Mouse (Mus musculus): ENCODE measurements at regions not wholly inside any gene's neighbourhood (a gene's known extent, or its start where the extent isn't known, plus 50 kb on each side); places are given as distances from the start of the nearest gene placed in this dataset.

DNA sequence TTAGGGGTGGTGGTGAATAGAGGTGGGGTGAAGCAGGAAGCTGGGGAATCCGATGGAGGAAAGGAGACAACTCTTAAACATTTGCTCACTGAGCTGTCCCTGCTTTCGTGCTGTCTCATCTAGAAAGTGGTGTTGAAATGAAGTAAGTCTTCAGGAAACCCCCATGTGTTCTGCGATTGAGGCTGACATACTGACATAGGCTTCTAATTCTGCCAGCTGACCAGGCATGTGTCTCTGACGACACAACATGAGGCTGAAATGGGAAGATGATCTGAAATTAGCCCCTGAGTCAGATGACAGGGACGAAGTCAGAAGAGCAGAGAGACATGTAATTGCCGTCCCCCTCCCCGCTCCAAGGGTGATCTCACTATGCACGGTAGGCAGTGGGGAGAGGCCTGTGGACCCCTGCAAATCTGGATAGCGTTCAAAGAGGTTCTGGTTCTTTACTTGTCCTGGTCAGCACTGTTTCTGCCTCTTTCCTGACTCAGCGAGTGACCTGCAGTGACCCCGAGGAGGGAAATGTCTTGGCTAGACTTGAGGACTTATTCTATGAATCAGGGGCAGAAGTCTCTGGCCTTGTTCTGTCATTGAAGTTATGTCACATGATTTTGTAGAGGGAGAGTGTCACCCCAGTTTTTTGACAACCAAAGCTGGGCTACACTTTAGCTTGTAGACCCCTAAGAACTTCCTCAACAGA, 117.0 kb upstream of the Id2 start:
- in situ Hi-C loops (cut with MboI; ENCODE audit: low sequenced_read_pairs) = no loop called here

DNA sequence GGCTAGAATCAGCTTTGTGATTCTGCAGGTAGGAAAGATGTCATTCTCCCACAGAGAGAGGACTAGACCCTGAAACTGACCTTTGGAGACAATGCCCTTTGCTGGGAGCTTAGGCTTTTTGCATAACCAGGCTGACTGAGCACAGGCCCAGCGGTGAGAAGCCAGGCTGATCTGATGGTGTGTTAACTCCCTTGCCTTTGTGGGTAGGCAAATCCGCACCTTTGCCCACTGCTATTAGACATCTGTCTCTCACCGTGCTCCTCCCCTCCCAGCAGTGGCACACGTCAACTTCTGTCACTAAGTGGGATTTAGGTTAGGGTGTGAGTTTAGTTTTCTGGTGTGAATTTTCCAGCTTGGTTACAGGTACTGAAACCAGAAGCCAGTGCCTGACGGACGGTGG, 114.4 kb upstream of the Id2 start:
- in situ Hi-C loops (cut with MboI; ENCODE audit: low sequenced_read_pairs) = no loop called here

DNA sequence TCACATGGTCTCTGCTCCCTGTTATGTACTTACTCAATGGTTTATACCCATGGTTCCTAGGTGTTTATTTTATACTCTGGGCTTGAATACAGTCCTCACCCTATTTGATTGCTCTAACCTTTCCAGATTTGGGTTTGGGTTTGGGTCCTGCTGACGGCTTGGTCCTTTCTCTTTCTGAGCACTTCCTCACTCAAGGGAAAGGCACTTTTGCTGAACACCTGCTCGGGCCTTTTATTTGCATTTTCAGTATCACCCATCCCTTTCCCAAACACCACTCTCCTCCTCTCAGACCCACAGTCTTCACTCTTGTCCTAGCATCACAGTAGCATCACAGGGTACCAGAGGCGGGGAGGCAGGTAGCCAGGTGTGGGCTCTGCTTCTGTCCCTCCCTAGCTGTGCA, 113.7 kb upstream of the Id2 start:
- in situ Hi-C loops (cut with MboI; ENCODE audit: low sequenced_read_pairs) = no loop called here

DNA sequence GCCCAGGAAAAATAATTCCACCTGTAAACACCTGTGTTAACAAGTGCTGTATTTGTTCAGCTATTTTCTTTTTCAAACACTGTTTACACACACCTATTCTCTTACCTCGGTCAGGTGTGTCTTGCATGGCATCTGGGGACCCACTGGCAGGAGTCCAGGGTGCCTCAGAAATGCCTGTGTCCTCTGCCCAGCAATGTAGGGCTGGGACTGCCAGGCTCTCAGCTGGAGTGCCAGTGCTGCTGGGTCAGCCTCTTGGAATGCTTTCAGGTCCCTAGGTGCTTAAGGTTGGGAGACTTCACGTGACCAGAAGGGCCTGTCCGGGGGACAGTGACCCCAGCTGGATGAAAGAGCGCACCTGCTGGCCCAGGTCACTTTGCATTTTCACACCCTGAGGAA, 112.4 kb upstream of the Id2 start:
- in situ Hi-C loops (cut with MboI; ENCODE audit: low sequenced_read_pairs) = no loop called here

DNA sequence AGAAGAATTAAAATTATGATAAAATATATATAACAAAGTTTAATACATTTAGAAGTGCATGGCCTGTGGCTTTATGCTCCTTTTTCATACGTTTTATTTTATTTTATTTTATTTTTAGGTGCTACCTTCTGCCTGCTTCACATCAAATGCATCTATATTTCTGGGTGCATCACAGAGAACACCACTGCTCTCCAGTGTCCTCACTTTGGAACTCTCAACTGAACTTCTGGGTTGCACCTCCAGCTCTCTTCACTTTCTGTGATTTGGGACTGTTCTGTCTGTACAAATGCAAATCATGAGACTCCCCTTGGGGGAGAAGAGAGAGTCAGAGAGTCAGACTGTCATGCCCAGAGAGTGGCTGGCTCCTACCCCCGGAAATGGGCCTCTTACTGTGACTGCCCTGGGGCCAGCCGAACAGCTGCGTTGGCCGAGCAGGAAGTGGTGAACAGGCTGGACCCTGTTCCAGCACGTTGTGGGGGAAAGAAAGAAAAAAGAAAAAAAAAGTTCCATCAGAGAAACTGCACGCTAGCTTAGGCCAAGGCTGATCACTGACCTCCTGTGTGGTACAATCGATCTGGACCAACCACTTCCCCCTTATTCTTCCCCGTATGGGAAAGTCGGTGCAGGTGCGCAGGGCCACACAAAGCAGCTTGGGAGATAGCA, 111.9 kb upstream of the Id2 start:
- in situ Hi-C loops (cut with MboI; ENCODE audit: low sequenced_read_pairs) = no loop called here

DNA sequence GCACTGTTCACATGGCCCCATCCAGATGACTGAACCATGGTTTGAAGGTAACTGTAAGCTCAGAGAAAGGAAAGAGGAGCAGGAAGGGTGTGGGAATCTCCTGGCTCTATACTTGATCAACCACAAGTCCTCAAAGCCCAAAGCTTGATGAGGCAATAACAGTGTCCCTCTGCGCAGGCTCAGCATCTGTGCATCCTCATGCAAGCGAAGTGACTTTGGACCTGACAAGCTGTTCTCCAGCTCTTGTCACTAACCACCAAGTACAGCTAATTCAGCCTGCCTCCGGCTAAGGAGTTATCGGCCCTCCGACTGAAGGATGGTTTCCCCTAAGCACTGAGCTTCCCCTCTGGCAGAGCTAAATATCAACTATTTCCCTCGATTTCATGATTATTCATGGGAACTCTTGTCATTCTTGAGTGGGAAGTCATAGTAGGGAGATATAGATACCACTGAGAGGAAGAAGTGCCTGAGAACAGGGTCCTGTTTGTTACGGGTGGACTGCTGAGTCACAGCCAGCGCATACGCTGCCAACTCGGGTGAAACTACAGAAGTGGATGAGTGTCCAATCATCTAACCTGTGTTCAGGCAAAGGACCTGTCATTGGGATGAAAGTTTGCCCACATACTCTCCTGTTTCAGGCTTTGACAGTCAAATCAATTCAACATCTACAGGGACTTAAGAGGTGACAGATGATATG, 106.6 kb upstream of the Id2 start:
- in situ Hi-C loops (cut with MboI; ENCODE audit: low sequenced_read_pairs) = no loop called here

DNA sequence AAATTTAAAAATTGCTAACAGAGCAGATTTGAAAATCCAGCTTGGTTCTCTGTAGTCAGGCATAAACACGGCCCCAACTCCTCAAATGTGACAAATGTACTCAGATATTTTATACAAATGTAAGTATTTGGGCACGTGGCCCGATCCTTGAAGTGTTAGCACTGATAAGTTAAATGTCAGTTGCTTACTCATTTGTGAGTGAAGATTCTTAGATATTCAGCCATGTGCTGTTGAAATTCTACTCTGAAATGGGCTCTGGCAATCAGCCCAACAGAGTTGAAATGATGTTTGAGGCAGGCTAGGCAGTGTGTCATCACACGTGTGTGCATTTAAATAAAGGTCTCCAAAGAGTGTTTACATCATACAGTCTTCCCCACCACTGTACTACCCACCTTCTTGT, 103.2 kb upstream of the Id2 start:
- in situ Hi-C loops (cut with MboI; ENCODE audit: low sequenced_read_pairs) = no loop called here

DNA sequence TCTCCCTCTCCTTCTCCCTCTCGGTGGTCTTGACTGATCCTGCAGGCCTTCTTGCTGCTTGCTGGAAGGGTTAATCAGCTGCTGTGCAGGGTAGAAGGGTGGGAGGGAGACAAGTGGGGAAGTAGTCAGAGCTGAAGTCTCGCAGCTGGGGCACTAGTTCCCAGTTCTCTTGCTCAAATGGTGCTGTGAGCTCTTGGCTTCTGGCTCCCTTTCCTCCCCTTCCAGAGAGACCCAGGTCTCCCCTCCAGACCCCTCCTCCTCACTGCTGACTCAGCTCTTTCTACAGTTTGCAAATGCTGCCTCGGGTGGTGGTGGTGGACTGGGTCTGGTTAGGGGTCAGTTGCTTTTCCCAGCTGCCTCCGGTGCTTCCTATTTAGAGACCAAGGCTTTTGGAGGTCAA, 100.8 kb upstream of the Id2 start:
- in situ Hi-C loops (cut with MboI; ENCODE audit: low sequenced_read_pairs) = no loop called here

DNA sequence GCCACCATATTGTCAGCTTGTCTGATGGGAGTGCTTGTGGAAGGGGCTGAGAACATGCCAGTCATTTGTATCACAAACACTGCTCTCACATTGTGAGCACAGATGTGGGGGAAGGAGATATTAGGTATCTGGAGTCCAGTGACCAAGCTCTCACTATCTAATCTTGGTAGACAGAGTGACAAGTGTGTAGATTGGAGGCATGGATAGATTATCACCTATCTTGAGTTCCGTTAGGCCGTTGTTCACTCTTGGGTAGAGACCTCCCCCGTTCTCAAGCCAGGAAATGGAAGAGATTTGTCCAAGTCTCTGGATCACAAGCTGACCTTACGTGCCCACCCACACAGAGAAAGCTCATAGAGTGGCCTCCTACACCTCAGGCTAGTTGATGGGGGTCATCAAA, 99.1 kb upstream of the Id2 start:
- in situ Hi-C loops (cut with MboI; ENCODE audit: low sequenced_read_pairs) = no loop called here

DNA sequence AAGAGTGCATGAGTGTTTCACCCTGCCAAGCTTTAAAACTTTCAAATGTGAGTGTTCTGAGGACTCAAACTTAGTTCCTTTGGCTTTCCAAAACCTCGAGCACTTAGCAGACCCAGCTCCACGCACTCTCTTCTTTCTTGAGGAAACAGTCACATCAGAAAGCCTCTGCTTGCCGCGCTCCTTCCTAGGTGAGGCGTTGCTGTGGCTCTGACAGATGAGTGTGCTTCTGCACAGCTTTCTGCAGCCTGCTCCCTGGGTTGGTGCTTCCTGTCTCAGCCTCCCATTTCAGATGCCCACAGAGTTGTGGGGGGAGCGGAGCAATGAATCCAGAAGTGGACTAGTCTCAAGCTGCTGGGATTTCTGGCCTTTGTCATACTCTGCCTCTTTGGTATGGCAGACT, 95.3 kb upstream of the Id2 start:
- in situ Hi-C loops (cut with MboI; ENCODE audit: low sequenced_read_pairs) = no loop called here

DNA sequence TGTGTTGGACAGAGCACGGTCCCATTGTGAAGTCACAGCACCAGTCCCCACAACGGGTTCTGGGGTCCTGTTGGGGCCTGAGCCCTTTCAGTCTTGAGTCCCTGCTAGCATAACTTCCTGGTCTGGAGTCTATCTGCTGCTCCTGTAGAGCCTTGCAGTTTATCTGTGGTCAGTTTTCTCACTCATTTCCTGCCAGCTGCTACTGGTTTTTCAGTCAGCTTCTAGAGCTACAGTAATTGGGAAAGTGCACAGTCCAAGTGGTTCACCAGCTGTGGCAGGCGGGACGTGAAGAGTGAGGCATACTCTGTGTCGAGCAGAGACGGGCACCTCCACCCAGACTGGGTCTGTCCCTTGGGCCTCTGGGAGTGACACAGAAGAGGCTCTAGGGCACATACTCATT, 93.4 kb upstream of the Id2 start:
- in situ Hi-C loops (cut with MboI; ENCODE audit: low sequenced_read_pairs) = no loop called here

DNA sequence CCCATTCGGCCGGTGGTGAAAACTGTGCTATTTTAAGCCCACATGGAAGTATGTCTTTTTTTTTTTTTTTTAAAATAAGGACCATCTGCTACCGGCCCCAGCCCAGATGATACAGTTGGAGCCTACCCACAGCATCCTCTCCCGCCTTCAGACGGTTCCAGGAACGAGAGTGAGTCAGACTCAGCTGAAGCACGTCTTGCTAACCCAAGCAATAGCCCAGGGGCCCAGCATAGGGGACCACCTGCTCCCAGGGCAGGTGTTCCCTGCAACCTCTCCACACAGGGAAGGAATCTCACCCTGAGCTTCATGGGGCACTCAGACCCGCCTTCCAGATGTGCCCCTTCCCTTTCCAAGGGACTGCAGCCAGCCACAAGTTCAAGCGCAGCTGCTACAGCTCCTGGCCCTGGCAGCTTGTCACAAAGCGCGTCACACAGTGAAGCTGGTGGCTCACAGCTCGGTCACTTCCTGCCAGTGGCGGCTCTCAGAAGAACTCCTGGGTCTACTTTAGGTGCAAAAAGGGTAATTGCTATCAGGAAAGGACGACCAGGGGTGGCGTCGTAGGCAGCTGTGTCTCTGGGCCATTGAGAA, 92.3 kb upstream of the Id2 start:
- in situ Hi-C loops (cut with MboI; ENCODE audit: low sequenced_read_pairs) = no loop called here

DNA sequence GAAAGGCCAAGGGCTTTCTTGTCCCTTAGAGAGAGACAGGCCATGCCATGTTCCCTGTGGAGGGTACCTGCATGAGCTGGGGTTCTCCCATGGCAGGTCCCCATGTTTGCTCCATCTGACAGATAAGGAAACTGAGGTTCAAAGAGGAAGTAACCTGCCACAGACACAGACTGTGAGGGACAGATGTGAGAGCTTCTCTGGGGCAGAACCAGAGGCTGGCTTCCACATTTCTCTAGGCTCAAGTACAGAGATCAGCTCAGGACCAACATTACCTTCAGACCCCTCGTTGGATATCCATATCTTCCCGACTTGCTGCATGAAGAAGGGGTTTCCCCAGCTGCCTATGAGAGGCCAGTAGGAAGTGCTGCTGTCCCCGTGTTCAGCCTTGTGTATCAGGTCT, 91.6 kb upstream of the Id2 start:
- in situ Hi-C loops (cut with MboI; ENCODE audit: low sequenced_read_pairs) = no loop called here

DNA sequence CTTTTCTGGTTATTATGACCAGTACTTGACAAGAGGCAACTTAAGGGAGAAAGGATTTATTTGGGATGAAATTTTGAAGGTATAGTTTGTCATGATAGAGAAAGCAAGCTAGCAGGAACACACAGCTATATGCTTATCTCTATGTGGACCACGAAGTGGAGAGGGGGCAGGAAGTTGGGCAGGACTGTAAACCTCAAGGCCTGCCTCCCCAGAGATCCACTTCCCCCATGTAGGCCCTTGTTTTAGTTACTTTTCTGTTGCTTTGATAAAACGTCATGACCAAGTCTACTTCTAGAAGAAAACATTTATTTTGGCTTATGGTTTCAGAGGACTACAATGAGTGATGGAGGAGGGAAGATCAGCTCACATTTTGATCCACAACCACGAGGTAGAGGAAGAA, 90.3 kb upstream of the Id2 start:
- in situ Hi-C loops (cut with MboI; ENCODE audit: low sequenced_read_pairs) = no loop called here

DNA sequence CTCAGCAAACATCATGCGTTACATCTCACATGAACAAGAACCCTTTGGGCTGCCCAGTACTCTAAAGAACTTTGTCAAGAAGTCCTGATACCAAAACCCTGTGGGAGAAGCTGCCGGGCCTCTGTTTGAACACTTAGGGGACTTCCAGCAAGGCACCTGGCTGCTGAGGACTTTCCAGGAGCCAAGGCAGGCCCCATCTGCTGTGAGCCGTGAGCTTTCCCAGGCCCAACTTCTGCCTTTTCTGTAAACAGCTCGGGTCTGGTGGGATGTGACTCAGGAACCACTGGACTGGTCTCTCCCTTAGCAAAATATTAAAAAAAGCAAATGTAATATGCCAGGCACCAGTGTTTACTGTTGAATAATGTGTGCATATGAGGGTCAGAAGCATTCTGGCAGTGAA, 85.7 kb upstream of the Id2 start:
- in situ Hi-C loops (cut with MboI; ENCODE audit: low sequenced_read_pairs) = no loop called here

DNA sequence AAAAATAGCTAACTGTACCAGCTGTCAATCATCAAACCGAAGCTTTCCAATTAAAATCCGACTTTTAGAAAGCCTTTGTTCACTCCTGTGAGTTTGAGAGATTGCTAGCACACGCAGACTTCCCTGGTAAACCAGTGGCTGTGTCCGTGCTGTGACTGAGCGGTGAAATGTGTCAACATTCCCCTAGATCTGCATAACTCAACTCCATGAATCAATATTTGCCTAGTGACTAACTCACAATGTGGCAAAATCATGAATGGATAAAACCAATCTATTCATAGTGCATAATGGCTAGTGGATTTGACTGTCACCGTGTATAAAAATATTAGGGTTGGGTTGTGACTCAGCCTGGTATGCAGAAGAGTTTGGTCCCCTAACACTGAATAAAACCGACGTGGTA, 84.4 kb upstream of the Id2 start:
- in situ Hi-C loops (cut with MboI; ENCODE audit: low sequenced_read_pairs) = no loop called here

DNA sequence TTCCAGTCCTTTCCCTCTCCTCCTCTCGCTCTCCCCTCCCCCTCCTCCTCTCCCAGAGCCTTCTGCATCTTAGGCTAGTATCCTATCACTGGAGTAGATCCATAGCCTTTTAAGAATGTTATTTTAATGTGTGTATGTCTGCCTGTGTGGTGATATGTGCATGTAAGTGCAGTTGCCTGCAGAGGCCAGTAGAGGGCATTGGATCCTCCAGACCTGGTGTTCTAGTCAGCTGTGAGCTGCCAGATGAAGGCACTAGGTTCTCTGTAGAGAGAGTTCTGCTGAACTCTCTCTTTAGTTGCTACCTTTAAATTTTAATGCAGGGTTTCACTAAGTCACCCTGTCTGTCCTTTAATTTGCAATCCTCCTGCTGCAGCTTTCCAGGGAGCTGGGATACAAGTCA, 83.9 kb upstream of the Id2 start:
- in situ Hi-C loops (cut with MboI; ENCODE audit: low sequenced_read_pairs) = no loop called here

DNA sequence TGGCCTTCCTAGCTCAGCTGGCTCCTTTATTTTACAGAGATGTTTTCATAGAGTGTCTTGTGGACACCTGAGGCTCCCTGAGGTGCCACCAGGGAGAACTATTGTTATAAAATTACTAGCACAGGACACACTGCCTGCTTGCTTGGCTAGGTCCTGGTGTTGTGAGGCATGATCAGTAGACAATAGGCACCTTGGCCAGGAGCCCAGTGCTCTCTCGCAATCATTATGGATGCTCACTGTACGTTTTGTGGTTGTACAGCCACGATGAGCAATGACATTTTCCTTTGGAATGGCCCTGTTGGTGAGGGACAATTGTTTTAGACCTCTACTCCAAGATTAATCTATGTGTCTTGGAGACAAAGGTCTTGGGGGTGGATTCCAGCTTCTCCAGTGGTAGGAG, 83.3 kb upstream of the Id2 start:
- in situ Hi-C loops (cut with MboI; ENCODE audit: low sequenced_read_pairs) = no loop called here

DNA sequence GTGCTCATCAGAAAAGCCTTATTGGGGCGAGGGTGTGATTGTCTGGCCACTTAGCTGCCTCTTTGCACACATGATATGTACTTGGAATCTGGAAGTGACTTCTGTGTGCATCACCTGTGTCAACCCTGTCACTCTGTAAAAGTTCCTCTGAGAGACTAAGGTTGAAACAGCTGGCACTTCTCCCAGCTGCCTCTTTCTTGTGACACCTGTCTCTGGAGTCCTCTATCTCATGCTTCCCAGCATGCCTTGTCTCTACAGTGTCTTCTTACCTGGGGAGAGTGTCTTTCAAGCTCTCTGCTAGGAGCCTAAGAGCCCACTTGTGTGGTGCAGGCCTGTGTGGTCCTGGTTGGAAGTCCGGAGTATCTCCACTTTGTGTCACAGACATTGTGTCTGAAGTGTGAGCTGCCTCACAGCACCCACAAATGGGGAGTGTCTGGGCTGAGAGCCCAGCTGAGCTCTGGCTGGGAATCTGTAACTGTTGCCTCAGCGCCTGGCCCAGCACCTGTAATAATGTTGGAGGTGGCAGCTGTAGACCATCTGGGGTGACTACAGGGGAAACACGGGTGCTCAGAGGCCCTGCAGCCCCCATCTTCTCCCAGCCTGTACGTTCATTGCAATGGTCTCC, 81.7 kb upstream of the Id2 start:
- in situ Hi-C loops (cut with MboI; ENCODE audit: low sequenced_read_pairs) = no loop called here

DNA sequence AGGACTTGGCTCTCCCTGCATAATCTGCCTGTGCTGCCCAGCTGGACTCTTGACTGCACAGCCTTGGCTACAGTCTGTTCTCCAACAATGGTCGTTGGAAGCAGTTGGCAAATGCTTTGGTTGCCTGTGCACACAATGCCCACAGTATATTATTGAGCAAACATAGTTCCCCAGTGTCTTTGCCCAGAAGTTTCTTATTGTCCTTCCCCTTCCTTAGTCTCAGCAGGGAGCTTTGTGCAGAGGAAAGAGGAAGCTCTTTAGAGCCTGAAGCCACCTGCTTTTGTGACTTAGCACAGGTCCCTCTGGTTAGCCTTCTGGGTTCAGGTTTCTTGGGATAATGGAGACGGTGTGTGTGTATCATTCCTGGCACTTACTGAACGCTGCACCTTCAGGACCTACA, 80.9 kb upstream of the Id2 start:
- in situ Hi-C loops (cut with MboI; ENCODE audit: low sequenced_read_pairs) = no loop called here

DNA sequence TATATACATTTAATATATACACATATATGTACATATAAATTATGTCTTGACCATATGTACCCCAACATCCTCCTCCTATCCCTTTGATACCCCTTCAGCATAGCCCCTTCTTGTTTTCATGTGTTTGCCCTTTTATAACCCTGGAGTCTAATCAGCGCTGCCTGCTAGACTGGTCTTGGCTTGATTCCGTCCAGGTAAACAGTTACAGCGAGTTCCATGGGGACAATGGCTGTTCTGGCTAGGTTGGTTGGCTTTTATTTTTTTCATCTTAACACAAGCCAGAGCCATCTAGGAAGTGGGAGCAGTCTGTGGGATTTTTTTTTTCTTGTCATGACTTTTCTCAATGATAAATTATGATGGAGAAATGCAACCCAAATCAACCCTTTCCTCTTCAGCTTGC, 79.6 kb upstream of the Id2 start:
- in situ Hi-C loops (cut with MboI; ENCODE audit: low sequenced_read_pairs) = no loop called here

DNA sequence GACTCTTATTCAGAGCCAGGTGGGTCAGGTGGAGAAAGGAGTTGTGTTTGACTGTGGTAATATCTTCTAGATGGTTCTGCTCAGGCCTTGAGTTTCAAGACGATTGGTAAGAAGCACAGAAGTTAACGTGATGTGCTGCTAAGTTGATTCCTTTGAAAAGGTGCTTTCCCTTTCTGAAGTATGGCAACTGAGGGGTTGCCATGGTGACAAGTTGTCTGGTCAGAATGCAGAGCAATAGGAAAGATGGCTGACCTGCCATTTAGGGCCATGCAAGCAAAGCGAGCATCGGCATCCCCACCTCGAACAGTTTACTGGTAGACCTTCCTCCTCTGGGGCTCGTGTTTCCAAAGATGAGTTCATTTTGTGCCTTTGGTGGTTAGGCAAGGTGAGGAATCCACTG, 76.1 kb upstream of the Id2 start:
- in situ Hi-C loops (cut with MboI; ENCODE audit: low sequenced_read_pairs) = no loop called here
